Mouse (Mus musculus) frontal cortex, postnatal 25 days (tissue): ENCODE data around the gene Npas2.

Experiments
- DNase-seq, 2 experiments: peaks; one replicate each; pipeline ENCODE4 v3.0.0; 2022; ENCODE audit warnings: low spot score in 2 of 2

The Npas2 gene

GRCm38 (mm10) chr1:39376121-39376520, 182.6 kb downstream of the Npas2 start:
- no peak for DNase-seq

GRCm38 (mm10) chr1:39376726-39377240, 183.3 kb downstream of the Npas2 start:
- DNase-seq: no peak

GRCm38 (mm10) chr1:39378540-39378939, 185.0 kb downstream of the Npas2 start:
- DNase-seq: no peak

DNA sequence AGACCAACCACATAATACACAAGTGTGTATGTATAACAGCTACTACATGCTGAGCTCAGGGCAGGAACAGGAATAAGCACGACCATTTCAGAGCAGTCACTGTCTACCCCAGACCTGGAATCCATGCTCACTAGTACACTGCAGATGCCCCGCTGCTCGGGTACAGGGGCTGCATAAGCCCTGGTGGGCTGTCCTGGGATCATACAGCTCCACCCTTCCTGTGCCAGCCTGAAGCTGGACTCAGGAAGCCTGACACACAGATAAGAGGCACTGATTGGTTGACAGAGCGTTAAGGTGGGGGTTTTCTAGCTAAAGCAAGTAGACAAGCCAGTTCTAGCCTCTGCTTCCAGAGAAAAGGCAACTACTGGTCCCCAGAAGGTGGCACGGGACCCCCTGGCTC, 185.5 kb downstream of the Npas2 start:
- no peak for DNase-seq

GRCm38 (mm10) chr1:39381017-39381416, 187.5 kb downstream of the Npas2 start:
- DNase-seq: no peak

DNA sequence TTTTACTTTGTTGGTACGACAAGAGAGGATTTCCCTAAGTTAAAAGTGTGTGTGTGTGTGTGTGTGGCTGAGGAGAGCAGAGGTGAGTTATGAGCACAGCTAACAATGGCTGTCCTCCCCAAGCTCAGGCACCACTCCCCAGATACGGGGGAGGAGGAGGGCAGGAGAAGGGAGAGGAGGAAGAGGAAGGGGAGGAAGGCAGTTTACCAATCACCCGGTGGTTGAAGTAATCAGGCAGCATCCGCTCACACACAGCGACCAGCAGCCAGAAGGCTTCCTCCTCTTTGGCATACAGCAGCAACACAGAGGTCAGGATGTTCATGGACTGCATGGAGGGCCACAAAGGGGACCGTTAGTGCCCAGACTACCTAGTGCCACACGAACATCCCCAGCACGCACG, 191.4 kb downstream of the Npas2 start:
- no peak for DNase-seq

- no peak for DNase-seq
Observed at GRCm38 (mm10) chr1:39386456-39386855, 192.9 kb downstream of the Npas2 start.

DNA sequence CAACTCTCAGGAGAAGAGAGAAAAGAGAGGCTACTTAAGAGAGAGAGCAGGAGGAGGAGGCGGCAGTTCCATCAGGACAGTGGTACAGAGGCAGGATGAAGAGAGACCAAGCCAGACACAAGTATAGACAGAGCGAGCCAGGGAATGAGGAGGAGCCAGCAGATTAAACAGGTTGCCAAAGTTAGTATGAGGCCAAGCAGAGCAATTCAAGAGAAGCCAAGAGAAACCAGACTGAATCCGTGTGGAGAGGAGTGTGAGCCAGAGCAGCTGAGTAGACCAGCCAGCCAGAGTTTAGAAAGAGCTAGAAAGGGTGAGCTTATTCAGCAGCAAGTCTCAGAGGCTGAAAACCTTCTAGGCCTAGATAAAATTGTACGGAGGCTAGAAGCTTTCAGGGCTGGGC, 194.0 kb downstream of the Npas2 start:
- no peak for DNase-seq

GRCm38 (mm10) chr1:39388163-39388562, 194.6 kb downstream of the Npas2 start:
- DNase-seq: no peak

GRCm38 (mm10) chr1:39389338-39389737, 195.8 kb downstream of the Npas2 start:
- no peak for DNase-seq

GRCm38 (mm10) chr1:39391652-39392051, 198.1 kb downstream of the Npas2 start:
- no peak for DNase-seq

DNA sequence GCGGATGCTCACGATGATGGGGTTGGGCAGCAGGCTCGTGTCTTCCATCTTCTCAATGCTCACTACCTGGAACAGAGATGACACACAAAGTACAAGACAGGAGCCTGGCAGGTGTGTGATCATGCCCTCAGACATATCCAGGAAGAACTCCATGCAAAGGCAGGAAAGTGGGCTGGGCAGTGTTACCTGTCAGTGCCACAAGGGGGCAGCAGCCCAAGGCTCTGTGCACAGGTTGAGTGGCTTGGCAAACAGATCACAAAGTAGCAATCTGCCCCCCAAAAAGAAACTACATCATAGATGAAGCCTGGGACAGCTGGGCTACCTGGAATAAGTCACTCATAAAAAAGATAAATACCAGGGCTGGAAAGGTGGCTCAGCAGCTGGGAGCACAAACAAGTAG, 198.7 kb downstream of the Npas2 start:
- DNase-seq: peak; percentile 74 to 76

DNA sequence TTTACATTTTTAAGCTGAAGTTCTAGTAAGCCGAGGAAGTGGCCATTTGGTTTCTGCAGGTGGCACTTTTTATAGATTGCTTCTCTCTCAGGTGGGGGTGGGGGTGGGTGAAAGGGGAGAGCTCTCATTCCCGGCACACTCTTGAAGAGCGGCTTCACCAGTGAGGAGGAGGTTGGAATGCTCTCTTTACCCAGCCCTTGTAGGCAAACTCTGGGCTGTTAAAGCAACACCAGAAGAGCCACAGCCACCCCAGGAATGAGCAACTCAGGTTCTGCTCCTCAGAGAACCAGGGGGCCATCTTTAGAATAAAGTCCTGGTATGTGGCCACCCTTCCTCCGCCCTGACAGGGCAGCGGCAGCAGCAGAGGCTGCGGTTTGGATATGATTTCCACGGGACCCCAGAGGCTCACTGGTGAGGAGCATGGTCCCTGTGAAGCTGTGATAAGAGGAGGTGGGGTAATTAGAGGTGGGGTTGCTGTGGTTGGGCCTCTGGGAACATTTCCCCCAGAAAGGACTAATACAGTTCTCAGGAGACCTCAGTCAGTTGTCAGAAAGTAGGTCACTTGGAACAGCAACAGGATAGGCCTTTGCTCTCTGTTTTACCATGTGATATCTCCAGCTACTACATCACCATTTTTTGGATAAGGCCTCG, 199.8 kb downstream of the Npas2 start:
- DNase-seq: no peak

GRCm38 (mm10) chr1:39394096-39394495, 200.6 kb downstream of the Npas2 start:
- DNase-seq: no peak

- DNase-seq: no peak
Observed at GRCm38 (mm10) chr1:39394650-39395049, 201.1 kb downstream of the Npas2 start.

GRCm38 (mm10) chr1:39396347-39396746, 202.8 kb downstream of the Npas2 start:
- DNase-seq: no peak

DNA sequence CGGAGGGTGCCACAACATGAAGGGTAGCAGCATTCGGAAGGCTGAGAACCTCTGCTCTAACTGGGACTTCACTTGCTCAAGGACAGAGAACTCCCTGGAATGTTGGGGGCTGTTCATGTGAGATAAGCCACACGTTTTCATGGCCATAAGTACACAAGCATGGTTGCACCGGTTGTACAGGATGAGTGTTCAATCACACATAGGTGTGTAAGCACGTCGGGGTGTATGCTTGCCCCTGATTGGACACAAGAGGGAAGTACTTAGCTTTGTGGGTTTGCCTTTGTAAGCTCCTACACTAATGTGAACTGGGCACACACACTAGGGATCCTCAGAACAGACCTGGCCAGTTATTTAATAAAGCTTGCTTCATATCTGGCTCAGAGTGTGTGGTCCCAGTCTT, 204.8 kb downstream of the Npas2 start:
- no peak for DNase-seq

DNA sequence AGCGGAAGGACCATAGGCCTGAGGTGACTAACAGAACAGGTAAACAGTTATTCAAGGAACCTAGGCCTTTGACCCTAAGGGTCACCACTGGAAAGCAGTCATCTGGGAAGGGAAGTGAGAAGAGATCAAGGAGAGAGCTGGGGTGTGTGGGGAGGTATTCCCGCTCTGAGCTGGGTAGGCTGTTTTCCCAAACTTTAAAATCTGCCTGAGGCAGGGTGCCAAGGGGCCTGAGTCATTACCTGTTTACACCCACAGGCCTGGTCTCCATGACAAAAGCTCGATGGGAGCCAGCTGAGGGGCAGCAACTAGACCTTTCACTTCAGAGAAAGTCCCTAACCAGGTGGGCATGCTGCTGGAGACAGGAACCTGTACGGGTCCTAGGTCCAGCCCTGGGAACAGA, 205.7 kb downstream of the Npas2 start:
- no peak for DNase-seq

- no peak for DNase-seq
Observed at GRCm38 (mm10) chr1:39400173-39400572, 206.6 kb downstream of the Npas2 start.

DNA sequence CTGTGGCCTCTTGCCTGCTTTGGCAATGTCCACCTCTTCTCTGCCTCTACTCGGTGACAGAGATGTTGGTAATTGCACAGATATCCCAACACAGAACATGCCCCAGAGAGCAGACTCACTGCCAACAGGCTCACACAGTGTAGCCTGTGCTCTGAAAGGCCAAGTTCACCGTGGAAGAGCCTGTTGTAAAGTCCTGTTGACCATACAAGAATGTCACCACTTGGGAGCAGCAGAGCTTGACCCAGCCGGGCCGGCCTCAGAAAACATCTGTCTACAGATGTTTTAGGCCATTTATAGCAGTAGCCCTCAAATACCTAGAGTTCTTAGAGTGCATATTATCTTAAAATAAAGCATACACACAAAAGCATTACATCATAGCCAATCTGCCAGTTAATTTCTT, 213.6 kb downstream of the Npas2 start:
- DNase-seq: no peak

DNA sequence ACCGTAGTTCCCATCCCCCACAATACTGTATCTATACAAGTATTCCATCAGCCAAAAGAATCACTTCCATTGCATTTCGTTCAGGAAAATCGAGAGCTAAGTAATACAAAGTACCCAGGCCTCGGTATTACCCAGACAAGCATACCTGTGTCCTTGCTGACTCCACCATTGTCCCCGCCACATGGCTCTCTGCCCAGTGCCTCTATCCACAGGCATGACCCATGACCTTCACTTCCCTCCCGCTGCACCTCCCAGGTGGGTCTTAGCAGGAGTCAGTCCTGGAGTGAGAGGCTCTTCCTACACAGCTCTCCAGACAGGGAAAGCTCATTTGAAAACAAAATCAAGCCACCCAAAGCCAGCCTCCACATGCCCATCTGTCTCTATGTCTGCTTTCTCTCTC, 214.6 kb downstream of the Npas2 start:
- no peak for DNase-seq

- no peak for DNase-seq
Observed at GRCm38 (mm10) chr1:39408668-39409067, 215.1 kb downstream of the Npas2 start.

GRCm38 (mm10) chr1:39410085-39410821, 216.7 kb downstream of the Npas2 start:
- DNase-seq: no peak
